Mouse (Mus musculus) heart, embryonic 16.5 days (tissue): ENCODE measurements around the gene Col5a1. TPM values are rescaled to one million over a fixed set of nuclear protein-coding genes. Genes with fewer than 3 reads are reported as not detected.

Experiments used
- ATAC-seq: fragments of 200-750 bp; cut with Nextera tagmentation; replicated peaks from 2 replicates; pipeline ENCODE4 v1.8.0; 2017; ENCODE audit warnings: moderate number of reproducible peaks; ENCODE audit not compliant: insufficient read depth, low FRiP score; ENCODE audit errors: extremely low read depth
- H3K27ac ChIP-seq: fragments of 300-500 bp; sonication (generic); 2 replicates; pipeline ENCODE4 v1.5.1; 2014; ENCODE audit warnings: mild to moderate bottlenecking, low read length, control low read depth, moderate library complexity
- H3K27me3 ChIP-seq: fragments of 300-500 bp; sonication (generic); 2 replicates; pipeline ENCODE4 v1.6.1; 2014; ENCODE audit warnings: low read length, mixed read lengths; ENCODE audit not compliant: control insufficient read depth, insufficient read depth
- H3K36me3 ChIP-seq: fragments of 300-500 bp; sonication (generic); 2 replicates; pipeline ENCODE4 v1.6.1; 2014; ENCODE audit not compliant: control insufficient read depth, insufficient read depth
- H3K4me1 ChIP-seq: fragments of 300-500 bp; sonication (generic); 2 replicates; pipeline ENCODE4 v1.6.1; 2014; ENCODE audit warnings: low read length, mixed read lengths; ENCODE audit not compliant: control insufficient read depth, insufficient read depth
- H3K4me2 ChIP-seq: fragments of 300-500 bp; sonication (generic); 2 replicates; pipeline ENCODE4 v1.6.1; 2014; ENCODE audit warnings: low read depth, mild to moderate bottlenecking, control low read depth, low read length
- H3K4me3 ChIP-seq: fragments of 300-500 bp; sonication (generic); 2 replicates; pipeline ENCODE4 v1.5.1; 2014; ENCODE audit warnings: mild to moderate bottlenecking, control low read depth, low read length
- H3K9ac ChIP-seq: fragments of 300-500 bp; sonication (generic); 2 replicates; pipeline ENCODE4 v1.6.1; 2014; ENCODE audit warnings: low read length, control low read depth
- H3K9me3 ChIP-seq: fragments of 300-500 bp; sonication (generic); replicated peaks from 2 replicates; pipeline ENCODE4 v1.6.1; 2016; ENCODE audit warnings: low read length; ENCODE audit not compliant: control insufficient read depth
- WGBS: fragments of 180-500 bp; shearing (Covaris S2); extraction: QIAGEN DNeasy Blood & Tissue Kit; methylation state at CpG from one replicate; pipeline ENCODE4 v1.1.7; 2014; 5-methylcytosine and 5-hydroxymethylcytosine counted together
- polyA plus RNA-seq: library from polyadenylated mRNA; unstranded; fragments of >200 nt; fragmentation: Nextera tagmentation; extraction: Ambion mirVana; gene quantifications from 2 replicates; pipeline ENCODE4 v1.2.1, GENCODE M21; 2015

Gene Col5a1
- polyA plus RNA-seq, 1 experiment from 2014 or later = 73.7 TPM

DNA sequence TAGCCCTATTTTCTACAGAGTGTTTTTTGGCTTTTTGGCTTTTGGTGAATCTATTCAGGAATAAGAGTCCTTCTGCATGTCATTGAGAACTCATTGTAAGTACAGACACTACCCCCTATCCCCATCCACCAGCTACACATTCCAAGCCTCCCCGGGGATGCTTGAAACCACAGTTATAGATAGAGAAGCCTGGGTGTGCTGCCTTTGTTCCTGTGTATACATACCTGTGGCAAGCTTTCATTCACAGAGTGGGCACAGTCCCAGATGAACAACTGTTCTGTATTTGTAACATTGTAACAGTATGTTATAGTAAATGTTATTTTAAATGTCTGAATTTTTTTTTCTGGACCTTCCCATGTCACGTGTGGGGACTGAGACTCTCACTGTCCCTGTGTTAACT, 19.2 kb downstream of the Col5a1 start:
- WGBS = 52% methylated on average over 2 of the region's 2 CpGs
- Histone ChIP-seq H3K9me3 (no peaks in the 10 kb centered on the region), H3K27ac (no peak overlapping the region), H3K4me3 (no peak overlapping the region), H3K4me2 (no peak overlapping the region), H3K9ac (no peak overlapping the region), H3K27me3 (no peaks in the 10 kb centered on the region), H3K4me1 (peaks cover 15% of the 10 kb centered on the region), H3K36me3 (no peaks in the 10 kb centered on the region)
- ATAC-seq = no peak; the same call in 1 of the 2 replicates

GRCm38 (mm10) chr2:27910501-27910900, 24.3 kb downstream of the Col5a1 start:
- H3K36me3 ChIP-seq = no peaks in the 10 kb centered on the region
- no peak for ATAC-seq

GRCm38 (mm10) chr2:27912546-27913275, 26.5 kb downstream of the Col5a1 start:
- Histone ChIP-seq H3K4me3 (no peak overlapping the region), H3K9ac (no peak overlapping the region), H3K4me1 (peaks cover 13% of the 10 kb centered on the region), H3K9me3 (no peaks in the 10 kb centered on the region), H3K4me2 (no peak overlapping the region), H3K36me3 (no peaks in the 10 kb centered on the region), H3K27ac (no peak overlapping the region), H3K27me3 (no peaks in the 10 kb centered on the region)
- WGBS = 87% methylated on average over 1 of the region's 1 CpGs
- no peak for ATAC-seq

More at GRCm38 (mm10) chr2:27910501-27910900, 24.3 kb downstream of the Col5a1 start:
- no peak overlapping the region for H3K4me2 ChIP-seq
- no peak overlapping the region for H3K9ac ChIP-seq
- no peak overlapping the region for H3K4me3 ChIP-seq
- peaks cover 3% of the 10 kb centered on the region; the same call in 1 of the 2 replicates for H3K4me1 ChIP-seq
- 78% methylated on average over 3 of the region's 3 CpGs for WGBS
- H3K27ac ChIP-seq = no peak overlapping the region
- no peaks in the 10 kb centered on the region for H3K27me3 ChIP-seq
- H3K9me3 ChIP-seq = no peaks in the 10 kb centered on the region

- 0 out of 2 replicates have a peak overlapping the region, but pooled peaks have one; percentile 5 for H3K9ac ChIP-seq
- H3K27me3 ChIP-seq = no peaks in the 10 kb centered on the region
- no peak; the same call in 1 of the 2 replicates for ATAC-seq
- no peak overlapping the region for H3K4me2 ChIP-seq
- no peak overlapping the region for H3K4me3 ChIP-seq
- 50% methylated on average over 4 of the region's 4 CpGs for WGBS
- H3K4me1 ChIP-seq = peaks cover 18% of the 10 kb centered on the region
- H3K36me3 ChIP-seq = no peaks in the 10 kb centered on the region
- H3K9me3 ChIP-seq = no peaks in the 10 kb centered on the region
- H3K27ac ChIP-seq = no peak overlapping the region
Measured at GRCm38 (mm10) chr2:27915726-27916125, 29.5 kb downstream of the Col5a1 start.

DNA sequence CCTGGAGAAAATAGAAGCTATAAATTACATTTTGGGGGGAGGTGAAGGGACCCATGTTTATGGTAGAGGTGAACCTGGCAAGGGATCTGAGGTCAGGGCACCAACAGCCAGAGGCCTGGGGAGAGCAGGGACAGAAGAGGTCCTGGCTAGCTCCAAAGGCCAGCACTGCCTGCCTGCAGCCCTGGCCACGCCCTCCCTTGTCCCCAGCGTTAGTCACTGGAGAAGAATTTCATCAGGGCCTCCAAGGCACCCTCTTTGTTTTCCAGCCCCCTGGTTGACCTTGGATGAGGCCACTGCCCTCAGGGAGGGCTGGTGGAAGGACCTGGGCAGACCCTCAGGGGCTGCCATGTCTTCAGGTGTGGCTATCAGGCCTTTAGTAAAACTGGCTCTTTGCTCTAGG, 30.1 kb downstream of the Col5a1 start:
- Histone ChIP-seq H3K9ac (0 out of 2 replicates have a peak overlapping the region, but pooled peaks have one; percentile 5), H3K36me3 (no peaks in the 10 kb centered on the region), H3K4me2 (no peak overlapping the region), H3K4me3 (no peak overlapping the region), H3K27ac (no peak overlapping the region), H3K27me3 (no peaks in the 10 kb centered on the region), H3K9me3 (no peaks in the 10 kb centered on the region), H3K4me1 (peaks cover 18% of the 10 kb centered on the region)
- 21% methylated on average over 2 of the region's 2 CpGs for WGBS
- peak; percentile 51; the same call in 1 of the 2 replicates for ATAC-seq

DNA sequence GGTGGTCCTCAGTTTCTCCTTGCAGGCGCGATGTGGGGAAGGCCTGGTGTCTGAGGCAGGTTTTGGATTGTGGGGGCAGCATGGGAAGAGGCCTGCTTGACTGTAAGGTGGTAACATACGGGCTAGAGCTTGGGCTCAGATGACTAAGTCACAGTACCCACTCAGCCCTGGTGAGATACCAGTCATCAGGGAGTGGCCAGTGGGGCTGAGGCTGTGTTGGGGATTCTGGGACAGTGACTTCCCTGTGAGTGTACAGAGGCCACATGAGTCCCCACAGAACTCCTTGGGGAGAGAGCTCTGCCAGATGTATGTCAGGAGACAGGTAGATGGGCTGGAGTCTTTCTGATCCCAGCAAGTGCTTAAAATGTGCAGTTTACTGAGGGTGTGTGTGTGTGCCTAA, 31.0 kb downstream of the Col5a1 start:
- 89% methylated on average over 3 of the region's 3 CpGs for WGBS
- Histone ChIP-seq H3K27ac (no peak overlapping the region), H3K36me3 (no peaks in the 10 kb centered on the region), H3K27me3 (no peaks in the 10 kb centered on the region), H3K4me2 (no peak overlapping the region), H3K9me3 (no peaks in the 10 kb centered on the region), H3K9ac (no peak overlapping the region), H3K4me1 (peaks cover 18% of the 10 kb centered on the region), H3K4me3 (no peak overlapping the region)
- no peak for ATAC-seq

DNA sequence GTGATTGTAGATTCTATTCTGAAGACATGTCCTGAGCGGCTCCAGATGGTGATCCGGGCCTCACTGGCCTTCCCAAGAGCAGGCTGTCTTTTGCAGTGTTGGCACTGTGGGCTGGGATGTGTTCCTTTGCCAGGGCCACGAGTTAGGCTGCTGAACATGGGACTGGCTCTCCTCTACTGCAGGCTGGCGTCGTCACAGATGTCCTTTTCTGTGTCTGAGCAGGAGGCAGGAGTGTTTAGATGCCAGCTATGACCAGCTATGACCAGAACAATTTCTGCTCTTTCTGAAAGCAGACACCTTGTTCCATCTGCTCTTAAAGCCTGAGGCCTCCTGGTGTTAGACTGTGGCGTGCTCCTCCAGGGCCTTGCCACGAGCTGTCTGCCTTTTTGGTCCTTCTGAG, 31.9 kb downstream of the Col5a1 start:
- ATAC-seq = no peak
- no peak overlapping the region for H3K27ac ChIP-seq
- H3K36me3 ChIP-seq = no peaks in the 10 kb centered on the region
- H3K4me3 ChIP-seq = no peak overlapping the region
- H3K9me3 ChIP-seq = no peaks in the 10 kb centered on the region
- H3K27me3 ChIP-seq = no peaks in the 10 kb centered on the region
- 74% methylated on average over 7 of the region's 7 CpGs for WGBS
- no peak overlapping the region for H3K4me2 ChIP-seq
- H3K9ac ChIP-seq = 0 out of 2 replicates have a peak overlapping the region, but pooled peaks have one; percentile 28
- peaks cover 14% of the 10 kb centered on the region for H3K4me1 ChIP-seq

GRCm38 (mm10) chr2:27919309-27919850, 33.2 kb downstream of the Col5a1 start:
- ATAC-seq = no peak
- WGBS = 79% methylated on average over 6 of the region's 6 CpGs
- Histone ChIP-seq H3K36me3 (no peaks in the 10 kb centered on the region), H3K4me3 (no peak overlapping the region), H3K27ac (no peak overlapping the region), H3K4me1 (peaks cover 17% of the 10 kb centered on the region), H3K4me2 (no peak overlapping the region), H3K27me3 (no peaks in the 10 kb centered on the region), H3K9ac (no peak overlapping the region), H3K9me3 (no peaks in the 10 kb centered on the region)

- no peaks in the 10 kb centered on the region for H3K27me3 ChIP-seq
- no peak for ATAC-seq
- H3K27ac ChIP-seq = no peak overlapping the region
- WGBS = 90% methylated on average over 8 of the region's 8 CpGs
- H3K9me3 ChIP-seq = no peaks in the 10 kb centered on the region
- no peak overlapping the region for H3K4me2 ChIP-seq
- no peak overlapping the region for H3K4me3 ChIP-seq
- no peaks in the 10 kb centered on the region for H3K36me3 ChIP-seq
- no peak overlapping the region for H3K9ac ChIP-seq
- H3K4me1 ChIP-seq = peaks cover 8% of the 10 kb centered on the region
Measured at GRCm38 (mm10) chr2:27922053-27922452, 35.8 kb downstream of the Col5a1 start.
